Mouse (Mus musculus) intestine, postnatal 0 days (tissue): ENCODE measurements around the gene 4930442H23Rik. TPM values are rescaled to one million over a fixed set of nuclear protein-coding genes. Genes with fewer than 3 reads are reported as not detected.
A peak's percentile ranks its signal among the peaks of the same experiment; 100 is the strongest.

Experiments used
- ATAC-seq: fragments of 200-750 bp; cut with Nextera tagmentation; 2 replicates; pipeline ENCODE4 v1.8.0; 2017; ENCODE audit warnings: mild to moderate bottlenecking, moderate TSS enrichment, moderate library complexity
- H3K27ac ChIP-seq: fragments of 300-500 bp; sonication (generic); 2 replicates; pipeline ENCODE4 v1.5.1; 2014; ENCODE audit warnings: mild to moderate bottlenecking, low read depth, low read length, moderate library complexity
- H3K27me3 ChIP-seq: fragments of 300-500 bp; sonication (generic); replicated peaks from 2 replicates; pipeline ENCODE4 v1.6.1; 2014; ENCODE audit warnings: low read length, mixed read lengths; ENCODE audit not compliant: control insufficient read depth, insufficient read depth
- H3K36me3 ChIP-seq: fragments of 300-500 bp; sonication (generic); 2 replicates; pipeline ENCODE4 v1.6.1; 2014; ENCODE audit warnings: mild to moderate bottlenecking, moderate library complexity; ENCODE audit not compliant: control insufficient read depth, insufficient read depth
- H3K4me1 ChIP-seq: fragments of 300-500 bp; sonication (generic); replicated peaks from 2 replicates; pipeline ENCODE4 v1.6.1; 2014; ENCODE audit warnings: antibody characterized with exemption, low read length, mixed read lengths; ENCODE audit not compliant: control insufficient read depth, insufficient read depth
- H3K4me2 ChIP-seq: fragments of 300-500 bp; sonication (generic); replicated peaks from 2 replicates; pipeline ENCODE4 v1.6.1; 2014; ENCODE audit warnings: low read depth, mild to moderate bottlenecking, moderate library complexity
- H3K4me3 ChIP-seq: fragments of 300-500 bp; sonication (generic); 2 replicates; pipeline ENCODE4 v1.5.1; 2014; ENCODE audit warnings: low read depth, low read length
- H3K9ac ChIP-seq: fragments of 300-500 bp; sonication (generic); 2 replicates; pipeline ENCODE4 v1.6.1; 2014; ENCODE audit warnings: mild to moderate bottlenecking, low read depth, low read length
- H3K9me3 ChIP-seq: fragments of 300-500 bp; sonication (generic); 2 replicates; pipeline ENCODE4 v1.6.1; 2016; ENCODE audit warnings: mixed run types; ENCODE audit not compliant: control insufficient read depth
- CTCF ChIP-seq: sonication (generic); IDR thresholded peaks from 2 replicates; pipeline ENCODE4 v1.5.1; 2016; ENCODE audit warnings: low read depth, mild to moderate bottlenecking, control low read depth, antibody characterized with exemption, moderate library complexity
- WGBS: fragments of 180-500 bp; shearing (Covaris S2); extraction: QIAGEN DNeasy Blood & Tissue Kit; methylation state at CpG from one replicate; pipeline ENCODE4 v1.1.7; 2014; 5-methylcytosine and 5-hydroxymethylcytosine counted together
- polyA plus RNA-seq: library from polyadenylated mRNA; unstranded; fragments of >200 nt; fragmentation: Nextera tagmentation; extraction: Ambion mirVana; gene quantifications from 2 replicates; pipeline ENCODE4 v1.2.1, GENCODE M21; 2015

4930442H23Rik gene
- polyA plus RNA-seq, 1 experiment from 2014 or later: 0.12 TPM

DNA sequence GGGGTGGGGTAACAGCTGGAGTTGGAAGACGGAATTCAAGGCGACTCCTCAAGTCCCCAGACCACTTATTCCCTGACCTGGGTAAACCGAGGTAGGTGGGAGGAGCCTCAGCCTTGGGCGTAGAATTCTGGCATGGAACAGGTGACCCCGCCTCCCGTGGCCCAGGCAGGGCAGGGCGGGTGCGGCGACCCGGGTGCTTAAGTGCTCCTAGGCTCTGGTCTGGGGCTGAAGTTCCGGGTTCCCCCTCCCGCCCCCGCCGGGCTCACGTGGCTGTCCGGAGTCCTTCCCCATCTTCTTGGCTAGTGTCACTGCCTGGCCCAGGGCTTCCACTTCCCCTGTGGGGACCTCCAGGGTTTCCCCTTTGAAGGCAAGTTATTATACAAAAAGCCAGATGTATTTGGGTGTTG is 49.5 kb downstream of the 4930442H23Rik start:
- H3K36me3 ChIP-seq: no peaks in the 10 kb centered on the region
- no peak for ATAC-seq
- no peak for TF ChIP-seq CTCF
- 4% methylated on average over 16 of the region's 16 CpGs for WGBS
- H3K9me3 ChIP-seq: no peaks in the 10 kb centered on the region
- peak overlapping the region; percentile 0; the same call in 1 of the 2 replicates for H3K9ac ChIP-seq
- H3K4me2 ChIP-seq: peak overlapping the region; percentile 99
- no peaks in the 10 kb centered on the region for H3K27me3 ChIP-seq
- H3K4me3 ChIP-seq: peak overlapping the region; percentile 9; the same call in 1 of the 2 replicates
- peak overlapping the region; percentile 99 for H3K27ac ChIP-seq
- H3K4me1 ChIP-seq: peaks cover 7% of the 10 kb centered on the region; the same call in 1 of the 2 replicates

Other genes with a start within 250 kb of the 4930442H23Rik start
- gene Gng7, start 168.9 kb downstream of the 4930442H23Rik start, polyA plus RNA-seq: 0.81 and 1.2 TPM in 2 replicates
- gene Diras1, start 158.2 kb downstream of the 4930442H23Rik start, polyA plus RNA-seq: 0.43 and 0.91 TPM in 2 replicates
- gene Slc39a3, start 146.4 kb downstream of the 4930442H23Rik start, polyA plus RNA-seq: 10.5 and 11.1 TPM in 2 replicates
- 119 and 124 TPM in 2 replicates for gene Sgta, start 123.7 kb downstream of the 4930442H23Rik start, polyA plus RNA-seq
- 11.6 and 12.0 TPM in 2 replicates for gene Thop1, start 113.8 kb downstream of the 4930442H23Rik start, polyA plus RNA-seq
- gene Creb3l3, start 85.0 kb downstream of the 4930442H23Rik start, polyA plus RNA-seq: 385 and 396 TPM in 2 replicates
- gene Map2k2, start 77.9 kb downstream of the 4930442H23Rik start, polyA plus RNA-seq: 258 and 259 TPM in 2 replicates
- 54.1 and 67.6 TPM in 2 replicates for gene Zbtb7a, start 48.6 kb downstream of the 4930442H23Rik start, polyA plus RNA-seq
- gene Pias4, start 15.9 kb downstream of the 4930442H23Rik start, polyA plus RNA-seq: 32.8 and 36.5 TPM in 2 replicates
- 286 and 316 TPM in 2 replicates for gene Eef2, start 7.2 kb downstream of the 4930442H23Rik start, polyA plus RNA-seq
- 50.5 and 53.4 TPM in 2 replicates for gene Dapk3, start 844 bp downstream of the 4930442H23Rik start, polyA plus RNA-seq
- gene Nmrk2, start 18.2 kb upstream of the 4930442H23Rik start, polyA plus RNA-seq: 0.08 and 0.10 TPM in 2 replicates
- 0.90 and 1.1 TPM in 2 replicates for gene Atcay, start 47.0 kb upstream of the 4930442H23Rik start, polyA plus RNA-seq
- 3.2 and 3.4 TPM in 2 replicates for gene Zfr2, start 49.3 kb upstream of the 4930442H23Rik start, polyA plus RNA-seq
- 0.66 and 1.2 TPM in 2 replicates for gene Matk, start 69.1 kb upstream of the 4930442H23Rik start, polyA plus RNA-seq
- 268 and 287 TPM in 2 replicates for gene Mrpl54, start 83.1 kb upstream of the 4930442H23Rik start, polyA plus RNA-seq
- 75.2 and 75.4 TPM in 2 replicates for gene Apba3, start 83.1 kb upstream of the 4930442H23Rik start, polyA plus RNA-seq
- 43.2 and 43.4 TPM in 2 replicates for gene Tjp3, start 107.7 kb upstream of the 4930442H23Rik start, polyA plus RNA-seq
- gene Pip5k1c, start 109.1 kb upstream of the 4930442H23Rik start, polyA plus RNA-seq: 27.2 and 27.6 TPM in 2 replicates
- gene Cactin, start 137.3 kb upstream of the 4930442H23Rik start, polyA plus RNA-seq: 14.7 and 15.0 TPM in 2 replicates
- gene Tbxa2r, start 144.9 kb upstream of the 4930442H23Rik start, polyA plus RNA-seq: 9.8 and 10.7 TPM in 2 replicates
- 0.04 and 0.08 TPM in 2 replicates for gene Gipc3, start 159.4 kb upstream of the 4930442H23Rik start, polyA plus RNA-seq
- 99.8 and 111 TPM in 2 replicates for gene Hmg20b, start 166.6 kb upstream of the 4930442H23Rik start, polyA plus RNA-seq
- gene Mfsd12, start 173.6 kb upstream of the 4930442H23Rik start, polyA plus RNA-seq: 29.6 and 32.8 TPM in 2 replicates
- 0.85 and 1.5 TPM in 2 replicates for gene 4930404N11Rik, start 182.0 kb upstream of the 4930442H23Rik start, polyA plus RNA-seq
- 40.8 and 45.2 TPM in 2 replicates for gene Fzr1, start 194.7 kb upstream of the 4930442H23Rik start, polyA plus RNA-seq
- 54.0 and 59.4 TPM in 2 replicates for gene Dohh, start 200.6 kb upstream of the 4930442H23Rik start, polyA plus RNA-seq
- gene Gm48551, start 200.6 kb upstream of the 4930442H23Rik start, polyA plus RNA-seq: 0.76 and 1.1 TPM in 2 replicates
- 0.31 TPM in 1 of 2 replicates, not detected in the other for gene Gm48552, start 205.2 kb upstream of the 4930442H23Rik start, polyA plus RNA-seq
- gene Smim24, start 209.2 kb upstream of the 4930442H23Rik start, polyA plus RNA-seq: 1,233 and 1,333 TPM in 2 replicates